Mouse (Mus musculus) cerebellum, adult 9-11 months (tissue): ENCODE measurements around the gene Epor.
A peak's percentile ranks its signal among the peaks of the same experiment; 100 is the strongest.

ENCODE experiments used
- DNase-seq: peaks from one replicate; pipeline ENCODE4 v3.0.0; 2022

Gene Epor

GRCm38 (mm10) chr9:21963417-21963816 lies at the start of gene Epor:
Gene Epor, minus strand, starts transcription at chr9:21963506.
- peak; percentile 55 for DNase-seq

- DNase-seq: peak; percentile 47
These were observed 49.4 kb upstream of the Epor start for GRCm38 (mm10) chr9:22012731-22013130.

GRCm38 (mm10) chr9:22011055-22011454 lies 47.7 kb upstream of the Epor start:
- DNase-seq: peak; percentile 46

- peak; percentile 58 for DNase-seq
These were observed 41.2 kb upstream of the Epor start for GRCm38 (mm10) chr9:22004546-22004945.

- DNase-seq: no peak
These were observed 39.9 kb upstream of the Epor start for GRCm38 (mm10) chr9:22003163-22003554.

- DNase-seq: peak; percentile 100
These were observed 39.2 kb upstream of the Epor start, which contains the start of the genes Ccdc151 and Prkcsh for GRCm38 (mm10) chr9:22002194-22003162. Gene Ccdc151, minus strand, starts transcription at chr9:22002634. Gene Prkcsh, plus strand, starts transcription at chr9:22002806.

- peak; percentile 62 for DNase-seq
These were observed 38.3 kb upstream of the Epor start for GRCm38 (mm10) chr9:22001633-22002032.

GRCm38 (mm10) chr9:22000296-22000695 lies 37.0 kb upstream of the Epor start:
- DNase-seq: no peak

- peak; percentile 31 for DNase-seq
These were observed 33.0 kb upstream of the Epor start for GRCm38 (mm10) chr9:21996178-21996867.

GRCm38 (mm10) chr9:21992227-21992626 lies 28.9 kb upstream of the Epor start:
- no peak for DNase-seq

GRCm38 (mm10) chr9:21989230-21990110 lies 26.2 kb upstream of the Epor start, which contains the start of gene Rgl3:
Gene Rgl3, minus strand, starts transcription at chr9:21989446.
- peak; percentile 82 for DNase-seq

- peak; percentile 83 for DNase-seq
These were observed 25.3 kb upstream of the Epor start for GRCm38 (mm10) chr9:21988421-21989101.

GRCm38 (mm10) chr9:21987592-21988342 lies 24.5 kb upstream of the Epor start:
- DNase-seq: peak; percentile 79

- DNase-seq: no peak
These were observed 20.6 kb upstream of the Epor start for GRCm38 (mm10) chr9:21983911-21984310.

- no peak for DNase-seq
These were observed 15.3 kb upstream of the Epor start for GRCm38 (mm10) chr9:21978398-21979128.

- DNase-seq: peak; percentile 56
These were observed 14.7 kb upstream of the Epor start for GRCm38 (mm10) chr9:21977972-21978371.

- DNase-seq: no peak
These were observed 14.0 kb upstream of the Epor start for GRCm38 (mm10) chr9:21977331-21977730.

GRCm38 (mm10) chr9:21976626-21977175 lies 13.4 kb upstream of the Epor start:
- no peak for DNase-seq

- DNase-seq: no peak
These were observed 6.0 kb upstream of the Epor start for GRCm38 (mm10) chr9:21969304-21969703.

GRCm38 (mm10) chr9:21968883-21969282 lies 5.6 kb upstream of the Epor start:
- no peak for DNase-seq
